Mouse (Mus musculus): Measurements from ENCODE around the gene Gm813.

Gene Gm813

DNA sequence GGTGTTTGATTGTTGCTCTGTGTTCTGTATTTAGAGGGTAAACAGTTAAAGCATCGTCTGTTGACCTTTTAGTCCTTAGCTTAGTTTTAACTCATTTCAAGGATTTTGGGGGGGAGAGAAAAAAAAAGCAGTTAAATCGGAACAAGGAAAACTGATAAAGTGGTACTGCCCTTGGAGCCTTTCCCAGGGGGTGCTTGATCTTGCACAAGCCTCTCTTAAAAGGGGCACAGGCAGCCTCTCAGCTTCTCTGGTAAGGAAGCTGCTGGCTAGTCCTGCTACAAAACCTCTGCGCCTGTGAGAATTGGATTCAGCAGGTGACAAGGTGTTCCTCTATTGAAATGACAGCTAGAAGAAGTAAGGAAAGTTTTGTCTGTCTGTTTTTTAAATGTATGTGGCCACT, 5.6 kb upstream of the Gm813 start:
- in situ Hi-C loops (cut with MboI; ENCODE audit: low pct_unique_long_range_greater_than_20kb in 1 of 2, low sequenced_read_pairs in 2 of 2, unreplicated experiment in 1 of 2) = no loop called here

DNA sequence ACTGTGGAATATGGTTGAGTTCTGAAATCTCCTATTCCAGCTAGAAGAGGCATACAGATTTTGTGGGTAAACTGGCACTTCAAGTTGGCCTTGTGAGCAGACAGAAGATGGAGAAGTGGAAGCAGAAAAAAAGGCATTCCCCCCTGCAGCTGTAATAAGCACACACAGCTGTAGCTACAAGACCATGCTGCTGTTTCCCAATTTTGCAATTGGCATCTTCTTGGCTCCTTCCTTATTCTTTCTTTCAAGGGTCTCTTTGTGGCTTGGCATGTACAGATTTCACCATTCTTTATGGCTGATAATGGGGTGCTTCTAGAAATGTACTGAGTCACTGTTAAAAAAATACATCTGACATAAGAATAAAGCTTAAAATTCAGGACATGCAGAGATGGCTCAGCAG, 568 bp upstream of the Gm813 start:
- in situ Hi-C loops (cut with MboI; ENCODE audit: low pct_unique_long_range_greater_than_20kb in 1 of 2, low sequenced_read_pairs in 2 of 2, unreplicated experiment in 1 of 2) = no loop called here

DNA sequence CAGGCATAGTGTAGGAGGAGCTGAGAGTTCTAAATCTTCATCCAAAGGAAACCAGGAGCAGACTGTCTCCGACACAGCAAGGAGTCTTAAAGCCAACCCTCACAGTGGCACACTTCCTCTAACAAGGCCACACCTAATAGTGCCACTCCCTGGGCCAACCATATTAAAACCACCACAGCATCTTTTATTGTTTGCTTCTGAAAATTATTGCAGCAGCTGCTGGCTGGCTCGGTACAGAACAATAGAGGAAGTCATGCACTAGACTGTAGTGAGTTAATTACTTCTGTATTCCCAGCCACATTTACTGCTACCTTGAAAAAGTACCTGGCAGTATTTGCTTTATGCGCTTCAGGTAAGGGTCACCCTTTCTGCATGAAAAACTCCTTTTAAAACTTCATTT, 3.8 kb downstream of the Gm813 start:
- in situ Hi-C loops (cut with MboI; ENCODE audit: low pct_unique_long_range_greater_than_20kb in 1 of 2, low sequenced_read_pairs in 2 of 2, unreplicated experiment in 1 of 2) = no loop called here

DNA sequence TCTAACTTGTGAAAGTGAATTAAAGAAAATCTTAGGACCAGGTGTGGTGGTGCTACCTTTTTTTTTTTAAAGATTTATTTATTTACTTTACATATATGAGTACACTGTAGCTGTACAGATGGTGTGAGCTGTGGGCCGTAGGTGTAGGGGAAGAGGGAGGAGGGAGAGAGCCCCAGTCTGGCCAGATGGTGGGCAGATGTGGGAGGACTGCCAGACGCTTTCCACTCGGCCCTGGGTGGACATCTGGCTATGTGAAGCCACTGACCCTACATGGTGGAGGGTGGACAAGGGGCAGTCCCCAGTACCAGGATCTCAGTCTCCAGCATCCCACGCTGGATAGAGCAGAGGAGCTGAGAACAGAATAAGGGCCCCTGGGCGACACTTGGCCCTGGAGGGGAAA, 9.7 kb downstream of the Gm813 start:
- in situ Hi-C loops (cut with MboI; ENCODE audit: low pct_unique_long_range_greater_than_20kb in 1 of 2, low sequenced_read_pairs in 2 of 2, unreplicated experiment in 1 of 2) = no loop called here

DNA sequence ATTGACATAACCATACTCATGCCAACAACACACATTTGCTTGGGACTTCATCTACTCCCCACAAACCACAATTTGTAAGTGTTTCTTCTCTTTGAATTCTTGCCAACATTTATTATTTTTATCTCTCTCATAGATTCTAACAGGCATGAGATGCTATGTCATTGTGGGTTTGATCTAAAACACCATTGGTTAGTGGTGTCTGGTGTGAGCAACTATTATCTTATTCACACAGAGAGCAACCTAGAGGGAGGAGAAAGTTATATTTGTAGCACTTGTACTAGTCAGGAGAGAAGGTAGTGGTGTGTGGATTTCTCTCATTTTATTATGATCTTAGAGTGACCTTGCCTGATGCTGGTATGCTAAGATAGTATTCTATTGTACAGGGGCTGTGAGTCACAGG, 12.1 kb downstream of the Gm813 start:
- in situ Hi-C loops (cut with MboI; ENCODE audit: low pct_unique_long_range_greater_than_20kb in 1 of 2, low sequenced_read_pairs in 2 of 2, unreplicated experiment in 1 of 2) = no loop called here

DNA sequence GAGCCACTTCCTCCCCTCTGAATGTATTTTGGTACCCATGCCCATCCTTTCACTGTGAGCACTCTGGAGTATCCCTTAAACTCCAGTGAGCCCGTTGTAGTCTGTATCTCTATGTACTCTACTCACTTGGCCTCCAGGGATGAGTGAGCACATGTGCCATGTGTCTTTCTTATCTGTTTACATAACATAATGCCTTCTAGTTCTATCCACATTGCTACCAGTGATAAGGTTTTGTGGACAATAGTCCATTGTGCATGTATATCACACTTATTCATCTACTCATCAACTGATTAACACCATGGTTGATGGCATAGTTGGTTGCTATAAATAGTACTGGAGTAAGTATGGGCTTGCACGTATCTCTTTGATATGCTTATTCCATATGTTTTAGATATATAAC, 12.9 kb downstream of the Gm813 start:
- in situ Hi-C loops (cut with MboI; ENCODE audit: low pct_unique_long_range_greater_than_20kb in 1 of 2, low sequenced_read_pairs in 2 of 2, unreplicated experiment in 1 of 2) = no loop called here

DNA sequence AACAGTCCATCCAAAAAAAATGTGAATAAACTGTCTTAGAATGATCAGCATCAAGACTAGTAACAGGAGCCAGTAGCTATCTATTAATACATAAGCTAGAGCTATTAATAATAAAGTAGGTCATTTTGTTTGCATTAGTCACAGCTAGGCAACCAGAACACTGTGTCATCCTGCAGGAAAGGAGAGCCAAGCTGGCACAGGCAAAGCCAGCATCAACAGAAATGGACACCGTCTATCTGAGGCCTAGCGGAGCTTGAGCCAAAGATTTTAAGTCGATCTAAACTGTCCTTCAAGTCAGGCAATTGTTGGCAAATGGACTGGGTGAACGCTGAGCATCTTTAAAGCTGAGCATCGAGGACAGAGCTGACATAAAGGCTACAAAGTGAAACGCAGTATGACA, 15.9 kb downstream of the Gm813 start:
- in situ Hi-C loops (cut with MboI; ENCODE audit: low pct_unique_long_range_greater_than_20kb in 1 of 2, low sequenced_read_pairs in 2 of 2, unreplicated experiment in 1 of 2) = no loop called here

DNA sequence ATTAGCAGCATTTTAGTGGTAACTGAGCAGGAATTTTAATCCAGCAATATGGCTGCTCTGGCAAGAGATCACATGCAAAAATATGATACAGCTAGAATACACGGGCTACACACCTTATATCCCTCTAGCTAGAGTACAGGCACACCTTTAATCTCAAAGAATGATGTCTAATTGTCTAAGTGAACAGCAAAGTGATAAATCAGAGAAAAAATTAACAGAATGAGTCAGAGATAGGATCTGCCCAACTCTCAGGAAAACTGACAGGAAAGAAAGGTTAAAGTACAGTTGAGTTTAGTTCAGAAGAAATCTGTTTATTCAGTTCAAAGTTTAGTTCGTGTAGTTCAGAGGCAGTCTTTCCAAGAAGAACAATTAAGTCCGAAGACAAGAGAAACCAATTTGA, 25.5 kb downstream of the Gm813 start:
- in situ Hi-C loops (cut with MboI; ENCODE audit: low pct_unique_long_range_greater_than_20kb in 1 of 2, low sequenced_read_pairs in 2 of 2, unreplicated experiment in 1 of 2) = no loop called here

DNA sequence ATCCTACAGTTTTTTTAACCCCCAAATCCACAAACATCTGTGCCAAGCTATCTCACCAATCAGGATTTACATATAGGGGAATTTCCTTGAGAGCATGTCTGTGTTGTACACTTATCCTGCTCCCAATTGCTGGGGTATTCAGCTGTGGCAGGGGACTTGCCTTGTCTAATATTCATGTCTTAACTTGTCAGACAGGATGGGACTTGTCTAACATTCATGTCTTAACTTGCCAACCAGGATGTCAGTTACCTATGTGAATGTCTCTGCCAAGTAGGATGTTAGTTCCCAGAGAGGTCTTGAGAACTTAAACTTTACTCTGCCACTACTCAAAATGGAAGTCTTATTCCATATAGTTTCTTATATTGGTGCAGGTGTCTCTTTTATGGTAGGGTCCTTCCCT, 27.3 kb downstream of the Gm813 start:
- in situ Hi-C loops (cut with MboI; ENCODE audit: low pct_unique_long_range_greater_than_20kb in 1 of 2, low sequenced_read_pairs in 2 of 2, unreplicated experiment in 1 of 2) = no loop called here

DNA sequence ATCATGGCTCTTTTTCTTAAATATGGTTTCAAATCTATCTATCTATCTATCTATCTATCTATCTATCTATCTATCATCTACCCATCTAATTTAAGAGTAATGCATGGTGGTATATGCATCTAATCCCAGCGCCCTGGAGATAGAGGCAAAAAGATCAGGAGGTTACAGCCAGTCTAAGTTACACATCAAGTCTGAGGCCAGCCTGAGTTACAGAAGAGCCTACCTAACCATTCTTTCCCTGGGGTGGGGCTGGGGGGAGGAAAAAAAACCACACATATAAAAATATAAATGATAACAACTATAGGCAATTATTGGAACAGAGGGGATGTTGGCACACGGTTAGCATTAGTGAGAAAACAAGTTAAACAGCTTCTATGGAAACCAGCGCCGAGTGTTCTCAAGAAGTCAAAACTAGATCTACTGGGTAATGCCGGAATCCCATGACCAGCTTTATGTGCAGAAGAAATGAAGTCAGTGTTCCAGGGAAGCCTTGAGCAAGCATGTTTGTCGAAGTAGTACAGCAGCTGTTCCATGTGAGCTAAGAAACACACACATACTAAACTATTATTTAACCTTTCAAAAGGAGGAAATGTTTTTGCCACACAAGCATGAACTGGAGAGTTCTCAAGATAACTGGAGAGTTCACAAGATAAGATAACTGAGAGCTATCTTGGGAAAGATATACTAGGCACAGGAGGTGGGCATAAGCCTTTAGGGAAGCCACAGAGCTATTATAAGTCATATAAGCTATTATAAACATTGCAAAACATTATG, 42.6 kb downstream of the Gm813 start:
- in situ Hi-C loops (cut with MboI; ENCODE audit: low pct_unique_long_range_greater_than_20kb in 1 of 2, low sequenced_read_pairs in 2 of 2, unreplicated experiment in 1 of 2) = no loop called here

DNA sequence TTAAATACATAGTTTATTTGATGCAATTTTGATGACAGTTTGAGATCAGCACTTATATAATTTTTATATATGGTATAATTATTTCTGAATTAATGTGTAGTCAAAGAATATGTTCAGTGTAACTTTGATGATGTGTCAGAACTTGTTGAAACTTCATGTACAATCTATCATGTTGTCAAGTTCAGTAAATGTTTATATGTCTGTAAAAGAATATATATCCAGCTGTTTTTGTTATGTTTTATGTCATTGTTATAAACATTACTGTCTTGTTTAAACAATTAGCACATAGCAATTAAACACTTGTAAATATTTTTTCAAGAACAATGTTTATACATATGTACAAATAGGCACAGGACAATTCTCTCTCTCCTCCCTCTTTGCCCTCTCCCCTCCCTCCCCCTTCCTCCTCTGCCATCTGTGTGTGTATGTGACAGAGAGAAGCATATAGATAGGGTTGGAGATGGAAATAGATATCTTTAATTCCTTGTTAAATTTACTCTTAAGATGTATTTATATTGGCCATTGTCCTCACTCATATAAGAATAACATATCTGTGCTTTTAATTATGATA, 46.0 kb downstream of the Gm813 start:
- in situ Hi-C loops (cut with MboI; ENCODE audit: low pct_unique_long_range_greater_than_20kb in 1 of 2, low sequenced_read_pairs in 2 of 2, unreplicated experiment in 1 of 2) = no loop called here
